Mouse (Mus musculus) G1E (cell line): ENCODE data around the gene Bok. TPM values are rescaled to one million over a fixed set of nuclear protein-coding genes. Genes with fewer than 3 reads are reported as not detected.

Experiments used
- ATAC-seq: 2 replicates; pipeline ENCODE4 v1.8.0; 2016; ENCODE audit warnings: mild to moderate bottlenecking; ENCODE audit not compliant: insufficient number of reproducible peaks, poor library complexity, low FRiP score, severe bottlenecking; ENCODE audit errors: extremely low read depth
- DNase-seq: peaks from one replicate; pipeline ENCODE4 v3.0.0; 2012; ENCODE audit warnings: low spot score
- H3K27me3 ChIP-seq: 2 replicates; pipeline ENCODE4 v1.6.1; 2012; ENCODE audit warnings: mild to moderate bottlenecking, low read length, inconsistent platforms; ENCODE audit not compliant: insufficient read depth
- H3K36me3 ChIP-seq: replicated peaks from 2 replicates; pipeline ENCODE3; 2012; ENCODE audit warnings: mild to moderate bottlenecking, inconsistent platforms
- H3K4me1 ChIP-seq: 2 replicates; pipeline ENCODE4 v1.6.1; 2012; ENCODE audit warnings: low read depth, low read length, inconsistent platforms, mixed read lengths; ENCODE audit not compliant: insufficient read depth
- H3K4me3 ChIP-seq: 2 replicates; pipeline ENCODE4 v1.5.1; 2012; ENCODE audit warnings: low read depth, mild to moderate bottlenecking, inconsistent platforms, low read length, moderate library complexity, mixed read lengths
- H3K9me3 ChIP-seq: replicated peaks from 2 replicates; pipeline ENCODE4 v1.6.1; 2012; ENCODE audit warnings: inconsistent platforms
- CTCF ChIP-seq: IDR thresholded peaks from 2 replicates; pipeline ENCODE4 v1.5.1; 2012; ENCODE audit warnings: low read depth, low read length, inconsistent platforms, mixed read lengths
- GATA1 ChIP-seq: IDR thresholded peaks from 2 replicates; pipeline ENCODE4 v1.6.1; 2012; ENCODE audit warnings: borderline replicate concordance, low read length, inconsistent platforms, mixed read lengths
- GATA2 ChIP-seq: IDR thresholded peaks from 2 replicates; pipeline ENCODE4 v1.6.1; 2012; ENCODE audit warnings: low read depth, low read length, inconsistent platforms, borderline replicate concordance
- POLR2AphosphoS5 ChIP-seq: IDR thresholded peaks from 2 replicates; pipeline ENCODE4 v1.6.1; 2012; ENCODE audit warnings: low read depth, low read length, inconsistent platforms; ENCODE audit not compliant: insufficient replicate concordance
- TAL1 ChIP-seq: conservative IDR thresholded peaks from 2 replicates; pipeline ENCODE4 v1.6.1; 2012; ENCODE audit warnings: low read depth, low read length, inconsistent platforms, mixed read lengths
- polyA plus RNA-seq: library from polyadenylated mRNA; stranded (reverse); fragments of >175 nt; gene quantifications from 2 replicates; pipeline ENCODE4 v1.2.3, GENCODE M21; 2012
- total RNA-seq, 2 experiments: library from RNA; stranded (forward) in 1 of 2; stranded (reverse) in 1 of 2; fragments of 200-1000 nt in 1 of 2; fragments of >200 nt in 1 of 2; fragmentation: Nextera tagmentation in 1 of 2; gene quantifications; 2 replicates each; pipeline ENCODE4 v1.2.3; 2014 to 2017

Gene Bok
- total and polyA plus RNA-seq, 3 experiments, result not detected

- H3K36me3 ChIP-seq, result no peaks in the 10 kb centered on the region
- peaks cover 30% of the 10 kb centered on the region for H3K27me3 ChIP-seq
- ATAC-seq (no peak), DNase-seq (no peak)
- peaks cover 2% of the 10 kb centered on the region for H3K4me1 ChIP-seq
- no peaks in the 10 kb centered on the region for H3K9me3 ChIP-seq
- H3K4me3 ChIP-seq, result no peak overlapping the region
- TF ChIP-seq GATA2, result no peak
- TF ChIP-seq CTCF, result no peak
- no peak for TF ChIP-seq GATA1
- TF ChIP-seq POLR2AphosphoS5, result no peak
- TF ChIP-seq TAL1, result no peak
Observed at GRCm38 (mm10) chr1:93694966-93695365, 9.5 kb downstream of the Bok start.

DNA sequence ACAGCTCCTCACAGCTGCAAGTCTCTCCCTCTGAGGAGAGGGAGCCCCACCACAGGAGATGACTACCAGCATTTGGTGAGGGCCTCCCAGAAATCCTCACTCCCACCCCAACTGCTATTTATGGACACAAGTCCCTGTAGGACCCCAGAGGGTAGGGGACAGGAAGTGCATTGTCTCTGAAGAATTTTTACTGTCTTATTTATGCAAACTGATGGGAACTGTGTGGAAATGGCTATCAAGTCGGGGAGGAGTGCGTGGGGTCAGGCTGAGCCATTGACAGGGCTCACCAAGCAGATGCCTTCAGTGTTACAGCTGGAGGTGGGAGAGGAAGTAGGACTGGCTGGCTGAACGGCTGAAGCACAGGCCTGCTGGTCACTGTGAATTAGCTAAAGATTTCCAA is 11.9 kb downstream of the Bok start:
- Histone ChIP-seq H3K27me3 (peaks cover 12% of the 10 kb centered on the region; the same call in 1 of the 2 replicates), H3K9me3 (no peaks in the 10 kb centered on the region), H3K4me1 (no peaks in the 10 kb centered on the region), H3K36me3 (peaks cover 2% of the 10 kb centered on the region), H3K4me3 (no peak overlapping the region)
- TF ChIP-seq GATA1, result no peak
- TF ChIP-seq GATA2, result no peak
- no peak for TF ChIP-seq CTCF
- no peak for TF ChIP-seq POLR2AphosphoS5
- TF ChIP-seq TAL1, result no peak
- DNase-seq (no peak), ATAC-seq (no peak)

DNA sequence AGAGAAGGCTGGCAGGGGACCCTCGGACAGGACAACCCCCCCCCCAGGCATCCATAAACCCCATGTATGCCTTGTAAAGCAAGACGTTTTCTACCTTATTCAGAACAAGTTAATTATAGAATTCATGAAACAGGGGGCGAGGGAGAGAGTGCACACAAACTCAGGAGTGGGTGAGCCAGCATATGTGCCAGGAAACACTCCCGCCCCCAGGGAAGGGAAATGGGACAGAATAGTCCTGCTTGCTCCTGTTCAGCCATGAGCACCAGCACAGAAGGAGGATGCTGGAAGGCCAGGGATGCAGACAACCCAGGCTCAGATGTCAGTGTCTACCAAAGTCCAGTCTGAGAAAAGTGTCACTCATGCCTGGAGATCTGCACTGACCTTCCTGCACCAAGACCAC is 13.7 kb downstream of the Bok start:
- H3K9me3 ChIP-seq, result no peaks in the 10 kb centered on the region
- TF ChIP-seq GATA1 (no peak), TAL1 (no peak), GATA2 (no peak), POLR2AphosphoS5 (no peak), CTCF (no peak)
- ATAC-seq (no peak), DNase-seq (no peak)
- no peak overlapping the region for H3K4me3 ChIP-seq
- no peaks in the 10 kb centered on the region for H3K4me1 ChIP-seq
- H3K27me3 ChIP-seq, result peaks cover 6% of the 10 kb centered on the region; the same call in 1 of the 2 replicates
- peaks cover 16% of the 10 kb centered on the region for H3K36me3 ChIP-seq

GRCm38 (mm10) chr1:93702106-93702505 is 16.6 kb downstream of the Bok start:
- no peak for DNase-seq
- Histone ChIP-seq H3K4me3 (no peak overlapping the region), H3K27me3 (0 out of 2 replicates have a peak, but pooled peaks cover under 1% of the 10 kb centered on the region), H3K36me3 (peaks cover 43% of the 10 kb centered on the region), H3K4me1 (no peaks in the 10 kb centered on the region; the same call in 1 of the 2 replicates), H3K9me3 (no peaks in the 10 kb centered on the region)
- TF ChIP-seq CTCF, result no peak
- TF ChIP-seq POLR2AphosphoS5, result no peak
- TF ChIP-seq GATA2, result no peak
- no peak for TF ChIP-seq TAL1
- no peak for TF ChIP-seq GATA1
- no peak for ATAC-seq

GRCm38 (mm10) chr1:93703472-93704048 is 18.1 kb downstream of the Bok start:
- Histone ChIP-seq H3K4me3 (no peak overlapping the region), H3K4me1 (no peaks in the 10 kb centered on the region; the same call in 1 of the 2 replicates), H3K9me3 (no peaks in the 10 kb centered on the region), H3K36me3 (peaks cover 45% of the 10 kb centered on the region), H3K27me3 (no peaks in the 10 kb centered on the region)
- ATAC-seq (no peak), DNase-seq (no peak)
- TF ChIP-seq GATA2 (no peak), POLR2AphosphoS5 (no peak), GATA1 (no peak), CTCF (no peak), TAL1 (no peak)

- Histone ChIP-seq H3K4me1 (no peaks in the 10 kb centered on the region; the same call in 1 of the 2 replicates), H3K27me3 (no peaks in the 10 kb centered on the region), H3K4me3 (no peak overlapping the region), H3K9me3 (no peaks in the 10 kb centered on the region), H3K36me3 (peaks cover 47% of the 10 kb centered on the region)
- DNase-seq (no peak), ATAC-seq (no peak)
- TF ChIP-seq GATA1 (no peak), CTCF (no peak), POLR2AphosphoS5 (no peak), TAL1 (no peak), GATA2 (no peak)
Observed at GRCm38 (mm10) chr1:93704341-93704740, 18.9 kb downstream of the Bok start.
